8 mouse cellular contexts compared by ENCODE assay signal in the genomic region with DNA sequence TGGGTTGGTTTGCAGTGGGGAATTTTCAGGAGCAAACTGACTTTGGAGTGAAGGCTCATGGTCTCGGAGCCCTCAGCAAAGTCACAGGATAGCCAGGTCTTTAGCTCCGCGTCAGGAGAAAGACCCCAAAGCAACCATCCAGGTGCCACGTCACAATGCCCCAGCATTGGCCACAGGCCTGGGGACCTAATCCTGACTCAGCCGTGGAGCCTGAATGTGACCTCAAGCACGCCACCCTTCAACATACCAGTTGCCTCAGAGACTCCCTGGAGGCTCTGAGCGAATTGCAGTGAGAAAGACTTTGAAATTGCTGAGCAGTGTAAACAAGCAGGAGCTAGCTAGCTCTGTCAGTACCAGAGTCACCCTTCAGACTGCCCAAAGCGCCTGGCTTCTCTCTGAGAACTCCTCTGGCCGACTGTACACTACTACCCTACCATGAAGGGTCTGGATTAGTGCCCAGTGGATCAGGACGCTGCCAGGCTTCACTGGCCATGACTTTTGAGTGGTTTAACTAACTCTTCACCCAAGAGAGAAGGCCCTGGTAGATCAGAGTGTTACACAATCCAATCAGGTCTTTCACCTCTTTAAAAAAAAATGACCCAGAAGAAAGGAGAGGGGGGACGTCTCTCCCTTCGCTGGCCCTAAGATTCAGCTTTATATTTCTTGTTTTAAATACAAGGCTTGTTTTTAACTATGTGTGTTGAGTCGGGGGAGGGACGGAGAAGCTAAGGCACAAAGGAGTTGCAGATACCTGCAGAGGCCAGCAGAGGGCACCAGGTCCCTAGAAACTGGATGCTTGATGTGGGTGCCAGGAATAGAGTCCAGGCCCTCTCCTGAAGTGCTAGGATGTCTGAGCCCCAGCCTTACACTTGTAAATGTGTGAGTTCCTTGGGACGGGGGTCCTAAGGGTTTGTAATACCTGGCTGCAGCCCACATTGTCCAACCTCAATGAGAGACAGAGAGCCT. TPM values are rescaled to one million over a fixed set of nuclear protein-coding genes. Genes with fewer than 3 reads are reported as not detected.
DNase-seq lines count a peak whose midpoint lies in the region; ATAC-seq and TF ChIP-seq lines count a peak whose summit lies in the region.

No protein-coding gene starts in this region.

- TF ChIP-seq EP300 in stomach, postnatal 0 days (optimal IDR thresholded peaks at IDR 0.05), result no peak

- H3K27me3 ChIP-seq in forebrain, embryonic 10.5 days (ENCODE audit: poor library complexity, severe bottlenecking), result peaks cover 30% of the 10 kb centered on the region
- H3K27me3 ChIP-seq in forebrain, embryonic 15.5 days, result no peaks in the 10 kb centered on the region
- no peaks in the 10 kb centered on the region for H3K27me3 ChIP-seq in stomach, postnatal 0 days (ENCODE audit: control insufficient read depth, insufficient read depth, low read length)

- H3K4me2 ChIP-seq in forebrain, embryonic 15.5 days (replicated peaks), result no peak overlapping the region
- no peak overlapping the region for H3K4me2 ChIP-seq in stomach, postnatal 0 days (replicated peaks; ENCODE audit: low read depth)

- no peaks in the 10 kb centered on the region for H3K9me3 ChIP-seq in forebrain, embryonic 10.5 days
- no peaks in the 10 kb centered on the region for H3K9me3 ChIP-seq in forebrain, embryonic 15.5 days
- H3K9me3 ChIP-seq in stomach, postnatal 0 days (ENCODE audit: control insufficient read depth, low read length), result no peaks in the 10 kb centered on the region

- peak overlapping the region; percentile 36; the same call in 1 of the 2 replicates for H3K27ac ChIP-seq in forebrain, embryonic 10.5 days
- no peak overlapping the region for H3K27ac ChIP-seq in forebrain, embryonic 15.5 days (replicated peaks)
- peak overlapping the region; percentile 50 for H3K27ac ChIP-seq in stomach, postnatal 0 days (replicated peaks)

- 55% methylated on average over 15 of the region's 15 CpGs for WGBS in forebrain, embryonic 10.5 days
- WGBS in forebrain, embryonic 15.5 days, result 58% methylated on average over 15 of the region's 15 CpGs
- WGBS in stomach, postnatal 0 days, result 46% methylated on average over 15 of the region's 15 CpGs

- peak; percentile 90 for TF ChIP-seq CTCF in stomach, postnatal 0 days (IDR thresholded peaks at IDR 0.05; ENCODE audit: low read depth)

- peak; percentile 56 for DNase-seq in forebrain, embryonic 10.5 days (ENCODE audit: extremely low spot score, low spot score)
- peak; percentile 55 for DNase-seq in urinary bladder, postnatal 14 days (ENCODE audit: low spot score)
- DNase-seq in urinary bladder, adult 18-20 months (ENCODE audit: low spot score in 2 of 2), result no peak
- DNase-seq in embryo, embryonic 11 days, result peak; percentile 63
- peak; percentile 76 to 87 for DNase-seq in kidney, adult 8-10 months
- peak; percentile 85 for DNase-seq in lung, postnatal 36 days
- DNase-seq in stomach, postnatal 0 days (ENCODE audit: low spot score), result peak; percentile 67

- H3K4me1 ChIP-seq in forebrain, embryonic 10.5 days, result peaks cover 27% of the 10 kb centered on the region
- no peaks in the 10 kb centered on the region for H3K4me1 ChIP-seq in forebrain, embryonic 15.5 days
- no peaks in the 10 kb centered on the region for H3K4me1 ChIP-seq in stomach, postnatal 0 days (replicated peaks; ENCODE audit: control insufficient read depth, insufficient read depth)

- H3K9ac ChIP-seq in forebrain, embryonic 15.5 days (replicated peaks), result no peak overlapping the region
- H3K9ac ChIP-seq in stomach, postnatal 0 days (ENCODE audit: low read length), result no peak overlapping the region

- no peak overlapping the region for H3K4me3 ChIP-seq in forebrain, embryonic 10.5 days
- H3K4me3 ChIP-seq in forebrain, embryonic 15.5 days, result no peak overlapping the region
- no peak overlapping the region for H3K4me3 ChIP-seq in stomach, postnatal 0 days (ENCODE audit: low read depth, low read length)

- H3K36me3 ChIP-seq in forebrain, embryonic 10.5 days (replicated peaks), result no peaks in the 10 kb centered on the region
- no peaks in the 10 kb centered on the region for H3K36me3 ChIP-seq in forebrain, embryonic 15.5 days
- H3K36me3 ChIP-seq in stomach, postnatal 0 days (ENCODE audit: control insufficient read depth, insufficient read depth, low read length), result no peaks in the 10 kb centered on the region

- no peak for ATAC-seq in forebrain, embryonic 15.5 days (replicated peaks)
- peak; percentile 22; the same call in 1 of the 2 replicates for ATAC-seq in stomach, postnatal 0 days (ENCODE audit: low FRiP score, low TSS enrichment)

RNA-seq across cellular contexts. Expression of gene Nipal3, which starts 21.8 kb away (rescaled TPM):
- 0.95 and 2.9 TPM in 2 replicates for polyA plus RNA-seq in forebrain, embryonic 10.5 days (2016; fragmentation: Nextera tagmentation; extraction: Ambion mirVana)
- polyA plus RNA-seq in forebrain, embryonic 15.5 days (2015; fragmentation: Nextera tagmentation; extraction: Ambion mirVana), result 4.3 and 6.6 TPM in 2 replicates
- polyA plus RNA-seq in stomach, postnatal 0 days (2015; fragmentation: Nextera tagmentation; extraction: Ambion mirVana), result 3.8 and 5.3 TPM in 2 replicates

RNA-seq across cellular contexts. Expression of gene Stpg1, which starts 22.0 kb away (rescaled TPM):
- polyA plus RNA-seq in forebrain, embryonic 10.5 days (2016; fragmentation: Nextera tagmentation; extraction: Ambion mirVana), result 0.16 and 0.32 TPM in 2 replicates
- 0.18 TPM in 1 of 2 replicates, not detected in the other for polyA plus RNA-seq in forebrain, embryonic 15.5 days (2015; fragmentation: Nextera tagmentation; extraction: Ambion mirVana)
- 0.16 and 0.18 TPM in 2 replicates for polyA plus RNA-seq in stomach, postnatal 0 days (2015; fragmentation: Nextera tagmentation; extraction: Ambion mirVana)

RNA-seq across cellular contexts. Expression of gene Grhl3, which starts 56.8 kb away (rescaled TPM):
- polyA plus RNA-seq in forebrain, embryonic 10.5 days (2016; fragmentation: Nextera tagmentation; extraction: Ambion mirVana), result 3.4 and 3.9 TPM in 2 replicates
- 0.53 and 0.69 TPM in 2 replicates for polyA plus RNA-seq in forebrain, embryonic 15.5 days (2015; fragmentation: Nextera tagmentation; extraction: Ambion mirVana)
- 52.5 and 53.3 TPM in 2 replicates for polyA plus RNA-seq in stomach, postnatal 0 days (2015; fragmentation: Nextera tagmentation; extraction: Ambion mirVana)

Comparison
In these comparisons a context has a peak if more than half of its experiments do, and no peak if none do; other contexts are left out.
1. DNase-seq: peak in forebrain, embryonic 10.5 days (single experiment), urinary bladder, postnatal 14 days (single experiment), embryo, embryonic 11 days (single experiment), kidney, adult 8-10 months (2 of 2), lung, postnatal 36 days (single experiment) and stomach, postnatal 0 days (single experiment); none in urinary bladder, adult 18-20 months (0 of 2).
2. RNA of gene Grhl3, which starts 56.8 kb away (polyA plus RNA-seq): 52.5 to 53.3 TPM in stomach, postnatal 0 days; 3.4 to 3.9 TPM in forebrain, embryonic 10.5 days and 0.53 to 0.69 TPM in forebrain, embryonic 15.5 days; every median in the first group is over 10 times any median in the second.